Mouse (Mus musculus) lung, embryonic 16.5 days (tissue): ENCODE measurements at regions not wholly inside any gene's neighbourhood (a gene's known extent, or its start where the extent isn't known, plus 50 kb on each side); places are given as distances from the start of the nearest gene placed in this dataset.
A peak's percentile ranks its signal among the peaks of the same experiment; 100 is the strongest.

ENCODE experiments used
- ATAC-seq: fragments of 200-750 bp; cut with Nextera tagmentation; 2 replicates; pipeline ENCODE4 v1.8.0; 2017; ENCODE audit warnings: low read depth, mild to moderate bottlenecking, moderate library complexity
- H3K27ac ChIP-seq: fragments of 300-500 bp; sonication (generic); 2 replicates; pipeline ENCODE4 v1.5.1; 2014; ENCODE audit warnings: mild to moderate bottlenecking, control low read depth, low read length
- H3K27me3 ChIP-seq: fragments of 300-500 bp; sonication (generic); 2 replicates; pipeline ENCODE4 v1.6.1; 2014; ENCODE audit warnings: low read depth, low read length, mixed read lengths; ENCODE audit not compliant: control insufficient read depth, insufficient read depth
- H3K36me3 ChIP-seq: fragments of 300-500 bp; sonication (generic); 2 replicates; pipeline ENCODE4 v1.6.1; 2014; ENCODE audit warnings: low read length; ENCODE audit not compliant: control insufficient read depth, insufficient read depth
- H3K4me1 ChIP-seq: fragments of 300-500 bp; sonication (generic); replicated peaks from 2 replicates; pipeline ENCODE4 v1.6.1; 2014; ENCODE audit warnings: low read length, mixed read lengths; ENCODE audit not compliant: control insufficient read depth, insufficient read depth
- H3K4me2 ChIP-seq: fragments of 300-500 bp; sonication (generic); 2 replicates; pipeline ENCODE4 v1.6.1; 2014; ENCODE audit warnings: low read depth, low read length, control low read depth
- H3K4me3 ChIP-seq: fragments of 300-500 bp; sonication (generic); 2 replicates; pipeline ENCODE4 v1.5.1; 2014; ENCODE audit warnings: mild to moderate bottlenecking, low read length, control low read depth
- H3K9ac ChIP-seq: fragments of 300-500 bp; sonication (generic); 2 replicates; pipeline ENCODE4 v1.6.1; 2014; ENCODE audit warnings: low read length, control low read depth
- H3K9me3 ChIP-seq: fragments of 300-500 bp; sonication (generic); 2 replicates; pipeline ENCODE4 v1.6.1; 2016; ENCODE audit warnings: low read length; ENCODE audit not compliant: control insufficient read depth
- WGBS: fragments of 180-500 bp; shearing (Covaris S2); extraction: QIAGEN DNeasy Blood & Tissue Kit; methylation state at CpG from one replicate; pipeline ENCODE4 v1.1.7; 2014; 5-methylcytosine and 5-hydroxymethylcytosine counted together

- no peak overlapping the region for H3K27ac ChIP-seq
- no peak overlapping the region for H3K9ac ChIP-seq
- no peaks in the 10 kb centered on the region for H3K9me3 ChIP-seq
- 0 out of 2 replicates have a peak, but pooled peaks have one; percentile 12 for ATAC-seq
- H3K4me2 ChIP-seq, result no peak overlapping the region
- no peaks in the 10 kb centered on the region for H3K27me3 ChIP-seq
- no peaks in the 10 kb centered on the region for H3K36me3 ChIP-seq
- no peaks in the 10 kb centered on the region for H3K4me1 ChIP-seq
- WGBS, result 29% methylated on average over 3 of the region's 3 CpGs
- no peak overlapping the region for H3K4me3 ChIP-seq
Measured at GRCm38 (mm10) chr6:16221002-16221627, 500.7 kb downstream of the Mdfic start.
